Mouse (Mus musculus): ENCODE data around the gene Ptprj.

DNA sequence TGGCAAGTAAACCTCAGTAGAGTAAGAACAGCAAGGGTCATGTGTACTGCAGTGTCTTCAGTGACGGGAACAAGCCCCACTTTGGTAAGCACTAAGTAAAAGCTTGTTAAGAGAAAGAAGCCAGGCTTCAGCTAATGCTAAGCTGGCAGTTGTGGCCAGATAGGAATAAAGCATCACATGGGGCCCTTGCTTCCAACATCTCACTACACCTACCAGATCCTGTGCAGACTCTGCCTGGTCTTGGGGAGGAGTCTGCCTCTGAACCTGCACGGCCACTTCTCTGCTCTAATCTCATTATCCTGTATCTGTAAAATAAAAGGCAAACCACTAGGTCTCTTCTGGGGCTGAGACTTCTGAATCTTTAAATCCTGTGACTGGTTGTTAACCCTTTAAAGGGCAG, 39.2 kb upstream of the Ptprj start:
- TF ChIP-seq CTCF (IDR thresholded peaks at IDR 0.05; ENCODE audit: low read depth, low read length) (no peak), POLR2A (IDR thresholded peaks at IDR 0.05; ENCODE audit: borderline replicate concordance, low read depth, low read length) (no peak)
